Mouse (Mus musculus): Measurements from ENCODE around the gene Renbp.

DNA sequence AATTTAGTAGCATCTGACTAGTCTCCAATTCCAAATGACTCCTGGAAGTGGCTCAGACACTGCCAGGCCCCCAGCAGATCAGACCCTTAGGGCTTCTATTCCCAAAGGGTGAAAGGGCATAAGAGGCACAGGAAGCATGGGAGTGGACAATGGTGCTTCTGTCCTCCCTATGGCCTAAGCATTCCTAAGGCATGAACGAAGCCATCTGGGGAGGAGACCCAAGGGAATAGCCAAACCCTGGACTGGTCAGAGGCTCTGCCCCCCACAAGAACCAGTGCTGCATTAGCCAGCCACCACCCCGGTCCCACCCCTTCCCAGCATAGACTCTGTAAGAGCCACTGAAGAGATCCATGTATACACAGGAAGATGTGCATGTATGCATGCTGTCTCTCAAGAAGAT lies 54.8 kb downstream of the Renbp start:
- no peak for TF ChIP-seq CTCF (IDR thresholded peaks at IDR 0.05; ENCODE audit: insufficient read depth, low read length)
- no peak for TF ChIP-seq POLR2A (IDR thresholded peaks at IDR 0.05; ENCODE audit: borderline replicate concordance, extremely low read depth, low read depth, low read length)

Measured in lung, adult 2 months (tissue).